Mouse (Mus musculus) retina, embryonic 14.5 days (tissue): ENCODE measurements around the gene Foxj2.

ENCODE experiments used
- DNase-seq: peaks from one replicate; pipeline ENCODE4 v3.0.0-alpha.2; 2015; ENCODE audit warnings: low spot score

Foxj2 gene

GRCm38 (mm10) chr6:122819306-122820070 lies at the start of gene Foxj2:
Gene Foxj2 (plus strand): TSS chr6:122819914.
- DNase-seq = peak; percentile 67

GRCm38 (mm10) chr6:122770760-122771315 lies 48.9 kb upstream of the Foxj2 start:
- DNase-seq = no peak

GRCm38 (mm10) chr6:122772701-122773100 lies 47.0 kb upstream of the Foxj2 start:
- DNase-seq = no peak

GRCm38 (mm10) chr6:122774345-122774744 lies 45.4 kb upstream of the Foxj2 start:
- DNase-seq = no peak

GRCm38 (mm10) chr6:122776040-122776439 lies 43.7 kb upstream of the Foxj2 start:
- DNase-seq = no peak

GRCm38 (mm10) chr6:122779916-122780315 lies 39.8 kb upstream of the Foxj2 start:
- DNase-seq = no peak

GRCm38 (mm10) chr6:122781167-122781566 lies 38.5 kb upstream of the Foxj2 start:
- no peak for DNase-seq

- DNase-seq = no peak
These were observed 37.5 kb upstream of the Foxj2 start for GRCm38 (mm10) chr6:122782164-122782563.

- no peak for DNase-seq
These were observed 34.8 kb upstream of the Foxj2 start for GRCm38 (mm10) chr6:122784866-122785265.

GRCm38 (mm10) chr6:122786275-122786674 lies 33.4 kb upstream of the Foxj2 start:
- peak; percentile 80 for DNase-seq

GRCm38 (mm10) chr6:122795254-122795935 lies 24.3 kb upstream of the Foxj2 start:
- DNase-seq = no peak

- DNase-seq = no peak
These were observed 18.9 kb upstream of the Foxj2 start for GRCm38 (mm10) chr6:122800640-122801300.

- DNase-seq = peak; percentile 58
These were observed 18.4 kb upstream of the Foxj2 start, which contains the start of gene Slc2a3 for GRCm38 (mm10) chr6:122801301-122801800. Gene Slc2a3 (minus strand): TSS chr6:122801640.

GRCm38 (mm10) chr6:122801801-122802514 lies 17.8 kb upstream of the Foxj2 start:
- DNase-seq = peak; percentile 51

GRCm38 (mm10) chr6:122804418-122804817 lies 15.3 kb upstream of the Foxj2 start:
- peak; percentile 90 for DNase-seq

- no peak for DNase-seq
These were observed 9.6 kb upstream of the Foxj2 start for GRCm38 (mm10) chr6:122810022-122810614.

- DNase-seq = peak; percentile 97
These were observed 9.0 kb upstream of the Foxj2 start for GRCm38 (mm10) chr6:122810615-122811279.

- DNase-seq = peak; percentile 86
These were observed 8.4 kb upstream of the Foxj2 start for GRCm38 (mm10) chr6:122811280-122811652.

- DNase-seq = peak; percentile 69
These were observed 7.7 kb upstream of the Foxj2 start for GRCm38 (mm10) chr6:122811771-122812600.

GRCm38 (mm10) chr6:122812716-122813115 lies 7.0 kb upstream of the Foxj2 start:
- no peak for DNase-seq
